Mouse (Mus musculus) thymus, adult 2 months (tissue): Measurements from ENCODE around the gene Dnajc28.

Experiments used
- CTCF ChIP-seq: fragments of 200-500 bp; IDR thresholded peaks from 2 replicates; pipeline ENCODE4 v1.5.1; 2012; ENCODE audit warnings: mild to moderate bottlenecking, control low read depth, low read length, moderate library complexity, borderline replicate concordance; ENCODE audit not compliant: control insufficient read depth, poor library complexity, insufficient read depth; ENCODE audit errors: extremely low read depth
- POLR2A ChIP-seq: fragments of 200-500 bp; IDR thresholded peaks from 2 replicates; pipeline ENCODE4 v1.6.1; 2012; ENCODE audit warnings: mild to moderate bottlenecking, low read length, control low read depth, moderate library complexity; ENCODE audit not compliant: control insufficient read depth, poor library complexity, insufficient read depth; ENCODE audit errors: extremely low read depth

DNA sequence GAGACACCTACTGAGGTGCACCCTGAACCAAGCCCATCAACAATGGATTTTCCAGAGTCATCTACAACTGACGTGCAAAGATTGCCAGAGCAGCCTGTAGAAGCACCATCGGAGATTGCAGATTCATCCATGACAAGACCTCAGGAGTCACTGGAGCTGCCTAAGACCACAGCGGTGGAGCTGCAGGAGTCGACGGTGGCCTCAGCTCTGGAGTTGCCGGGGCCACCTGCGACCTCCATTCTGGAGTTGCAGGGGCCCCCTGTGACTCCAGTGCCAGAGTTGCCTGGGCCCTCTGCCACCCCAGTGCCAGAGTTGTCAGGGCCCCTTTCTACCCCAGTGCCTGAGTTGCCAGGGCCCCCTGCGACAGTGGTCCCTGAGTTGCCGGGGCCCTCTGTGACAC lies 36.5 kb upstream of the Dnajc28 start:
- TF ChIP-seq CTCF (no peak), POLR2A (no peak)
